Mouse (Mus musculus) left cerebral cortex, postnatal 4 days (tissue): ENCODE data around the gene H2-DMb1. TPM values are rescaled to one million over a fixed set of nuclear protein-coding genes. Genes with fewer than 3 reads are reported as not detected.

Experiments used
- DNase-seq: peaks from one replicate; pipeline ENCODE4 v3.0.0-alpha.2; 2022
- intact Hi-C: fragments of 180-260 bp; cut with DNase I; formaldehyde crosslinking; loops from one replicate; pipeline ENCODE4 v1.15.1; 2025
- total RNA-seq, 2 experiments: library from RNA; stranded (reverse); gene quantifications; 2 replicates each; pipeline ENCODE4 v1.2.3; 2021

The H2-DMb1 gene
- total RNA-seq, 2 experiments from 2014 or later: 0.46 to 0.97 TPM

GRCm38 (mm10) chr17:34187261-34187916 lies 34.5 kb downstream of the H2-DMb1 start, which contains the start of the genes Tap1 and Psmb9:
Tap1 (plus strand) TSS chr17:34187553.
Psmb9 (minus strand) TSS chr17:34187764.
- intact Hi-C loops: no loop called here
- peak; percentile 97 for DNase-seq

DNA sequence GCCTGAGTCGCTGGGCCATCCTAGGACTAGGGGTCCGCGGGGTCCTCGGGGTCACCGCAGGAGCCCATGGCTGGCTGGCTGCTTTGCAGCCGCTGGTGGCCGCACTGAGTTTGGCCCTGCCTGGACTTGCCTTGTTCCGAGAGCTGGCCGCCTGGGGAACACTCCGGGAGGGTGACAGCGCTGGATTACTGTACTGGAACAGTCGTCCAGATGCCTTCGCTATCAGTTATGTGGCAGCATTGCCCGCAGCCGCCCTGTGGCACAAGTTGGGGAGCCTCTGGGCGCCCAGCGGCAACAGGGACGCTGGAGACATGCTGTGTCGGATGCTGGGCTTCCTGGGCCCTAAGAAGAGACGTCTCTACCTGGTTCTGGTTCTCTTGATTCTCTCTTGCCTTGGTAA lies 35.1 kb downstream of the H2-DMb1 start:
- DNase-seq: peak; percentile 6
- intact Hi-C loops: no loop called here

- no peak for DNase-seq
- intact Hi-C loops: no loop called here
Observed at GRCm38 (mm10) chr17:34188986-34189385, 36.1 kb downstream of the H2-DMb1 start.

- no peak for DNase-seq
- intact Hi-C loops: no loop called here
Observed at GRCm38 (mm10) chr17:34192852-34193251, 40.0 kb downstream of the H2-DMb1 start.

DNA sequence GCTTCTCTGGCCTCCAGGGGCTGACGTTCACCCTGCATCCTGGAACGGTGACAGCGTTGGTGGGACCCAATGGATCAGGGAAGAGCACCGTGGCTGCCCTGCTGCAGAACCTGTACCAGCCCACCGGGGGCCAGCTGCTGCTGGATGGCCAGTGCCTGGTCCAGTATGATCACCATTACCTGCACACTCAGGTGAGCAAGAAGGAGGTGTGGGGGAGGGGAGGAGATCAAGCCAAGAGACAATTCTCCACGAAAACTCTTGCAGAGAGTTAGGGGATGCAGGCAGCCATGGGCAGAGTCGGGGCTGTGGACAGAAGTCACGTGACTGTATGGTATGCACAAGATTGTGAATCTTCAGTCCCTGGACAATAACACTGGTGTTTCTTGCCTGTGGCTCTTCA lies 40.6 kb downstream of the H2-DMb1 start:
- intact Hi-C loops: no loop called here
- DNase-seq: no peak

DNA sequence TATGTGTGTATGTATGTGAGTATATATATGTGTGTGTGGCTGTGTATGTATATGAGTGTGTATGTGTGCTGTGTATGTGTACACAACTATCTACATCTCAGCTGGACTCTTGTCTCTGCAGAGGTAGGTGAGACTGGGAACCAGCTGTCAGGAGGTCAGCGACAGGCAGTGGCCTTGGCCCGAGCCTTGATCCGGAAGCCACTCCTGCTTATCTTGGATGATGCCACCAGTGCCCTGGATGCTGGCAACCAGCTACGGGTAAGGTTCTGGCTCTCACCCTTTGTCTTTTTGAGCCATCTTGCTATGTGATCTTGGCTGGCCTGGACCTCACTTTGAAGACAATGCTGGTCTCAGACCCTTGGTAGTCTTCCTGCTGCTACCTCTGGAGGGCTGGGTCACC lies 41.9 kb downstream of the H2-DMb1 start:
- intact Hi-C loops: no loop called here

DNA sequence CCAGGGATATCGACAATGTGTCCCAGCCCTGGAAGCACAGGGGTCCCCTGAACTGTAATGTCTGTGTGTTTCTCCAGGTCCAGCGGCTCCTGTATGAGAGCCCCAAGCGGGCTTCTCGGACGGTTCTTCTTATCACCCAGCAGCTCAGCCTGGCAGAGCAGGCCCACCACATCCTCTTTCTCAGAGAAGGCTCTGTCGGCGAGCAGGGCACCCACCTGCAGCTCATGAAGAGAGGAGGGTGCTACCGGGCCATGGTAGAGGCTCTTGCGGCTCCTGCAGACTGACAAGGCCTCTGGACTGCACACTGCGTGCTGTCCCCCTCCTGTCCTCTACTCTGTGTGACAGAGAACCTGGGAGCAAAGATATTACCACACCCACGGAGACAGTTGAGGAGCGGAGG lies 43.6 kb downstream of the H2-DMb1 start:
- intact Hi-C loops: no loop called here
- no peak for DNase-seq

More for the DNA sequence above, 41.9 kb downstream of the H2-DMb1 start:
- no peak for DNase-seq

- DNase-seq: peak; percentile 89
- intact Hi-C loops: no loop called here
Observed at GRCm38 (mm10) chr17:34196941-34197894, 44.3 kb downstream of the H2-DMb1 start, which contains the start of gene Psmb8. Psmb8 (plus strand) TSS chr17:34197721.

GRCm38 (mm10) chr17:34197904-34198520 lies 45.1 kb downstream of the H2-DMb1 start:
- intact Hi-C loops: loop anchor here (2.0 kb wide), 1 partner anchor 27 kb away; no protein-coding TSS in a partner anchor
- no peak for DNase-seq

DNA sequence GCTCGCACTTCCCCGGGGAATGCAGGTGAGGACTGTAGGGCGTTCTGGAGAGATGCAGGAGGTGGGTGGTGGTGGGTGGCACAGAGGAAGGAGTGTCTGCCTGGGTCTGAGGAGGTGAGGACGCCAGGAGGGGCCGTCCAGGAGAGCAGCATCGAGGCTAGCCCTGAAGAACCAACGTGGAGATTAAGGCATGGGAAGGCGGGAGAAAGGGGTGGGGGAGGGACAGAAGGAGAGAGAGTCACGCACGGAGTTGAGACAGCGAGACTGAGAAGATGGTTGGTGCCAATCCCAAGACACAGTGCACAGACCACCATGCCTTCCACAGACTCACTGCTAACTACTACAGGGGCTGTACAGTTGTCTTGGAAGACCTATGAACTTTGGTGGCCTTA lies 45.6 kb downstream of the H2-DMb1 start:
- intact Hi-C loops: loop anchor here (2.0 kb wide), 1 partner anchor 28 kb away; no protein-coding TSS in a partner anchor

GRCm38 (mm10) chr17:34199050-34199619 lies 46.3 kb downstream of the H2-DMb1 start:
- no peak for DNase-seq
- intact Hi-C loops: loop anchor here (2.0 kb wide), 1 partner anchor 28 kb away; no protein-coding TSS in a partner anchor

More for the DNA sequence above, 45.6 kb downstream of the H2-DMb1 start:
- DNase-seq: no peak

DNA sequence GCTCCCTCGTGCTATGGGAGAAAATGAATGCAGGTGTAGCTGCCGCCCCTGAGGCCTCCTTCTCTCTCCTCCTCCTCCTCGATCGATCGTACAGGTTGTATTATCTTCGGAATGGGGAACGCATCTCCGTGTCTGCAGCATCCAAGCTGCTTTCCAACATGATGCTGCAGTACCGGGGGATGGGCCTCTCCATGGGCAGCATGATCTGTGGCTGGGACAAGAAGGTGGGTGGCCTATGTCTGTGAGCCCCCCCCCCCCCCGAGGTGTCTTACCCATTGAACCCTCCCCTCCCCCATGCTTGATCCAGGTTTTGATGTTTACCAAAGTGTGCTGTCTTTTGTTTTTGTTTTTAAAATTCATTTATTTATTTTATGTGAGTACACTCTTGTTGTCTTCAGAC lies 47.2 kb downstream of the H2-DMb1 start:
- no peak for DNase-seq
- intact Hi-C loops: no loop called here

- intact Hi-C loops: no loop called here
- no peak for DNase-seq
Observed at GRCm38 (mm10) chr17:34200772-34201505, 48.1 kb downstream of the H2-DMb1 start.

DNA sequence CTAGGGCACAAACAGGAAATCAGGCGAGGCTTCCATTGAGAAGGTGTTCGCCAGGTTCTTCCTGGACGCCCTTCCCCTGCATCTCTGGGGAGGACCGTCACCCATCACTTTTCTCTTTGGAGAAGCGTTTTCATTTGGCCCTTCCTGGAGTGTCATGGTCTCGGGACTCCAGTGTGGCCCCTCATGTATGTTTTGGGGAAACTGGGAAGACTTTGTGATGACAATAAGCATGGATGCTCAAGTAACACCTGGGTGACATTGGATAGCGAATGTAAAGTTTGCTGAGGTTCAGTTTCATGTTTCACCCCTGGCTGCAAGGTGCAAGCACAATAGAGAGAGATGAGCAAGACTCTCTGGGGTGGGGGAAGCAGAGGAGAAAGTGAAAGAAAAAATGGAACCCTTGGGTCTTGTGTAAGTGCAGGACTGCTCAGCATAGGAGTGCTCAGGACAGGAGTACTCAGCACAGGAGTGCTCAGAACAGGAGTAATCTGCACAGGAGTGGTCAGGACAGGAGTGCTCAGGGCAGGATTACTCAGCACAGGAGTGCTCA lies 48.7 kb downstream of the H2-DMb1 start:
- intact Hi-C loops: no loop called here
- DNase-seq: no peak

- DNase-seq: no peak
- intact Hi-C loops: no loop called here
Observed at GRCm38 (mm10) chr17:34202760-34203442, 50.0 kb downstream of the H2-DMb1 start.

DNA sequence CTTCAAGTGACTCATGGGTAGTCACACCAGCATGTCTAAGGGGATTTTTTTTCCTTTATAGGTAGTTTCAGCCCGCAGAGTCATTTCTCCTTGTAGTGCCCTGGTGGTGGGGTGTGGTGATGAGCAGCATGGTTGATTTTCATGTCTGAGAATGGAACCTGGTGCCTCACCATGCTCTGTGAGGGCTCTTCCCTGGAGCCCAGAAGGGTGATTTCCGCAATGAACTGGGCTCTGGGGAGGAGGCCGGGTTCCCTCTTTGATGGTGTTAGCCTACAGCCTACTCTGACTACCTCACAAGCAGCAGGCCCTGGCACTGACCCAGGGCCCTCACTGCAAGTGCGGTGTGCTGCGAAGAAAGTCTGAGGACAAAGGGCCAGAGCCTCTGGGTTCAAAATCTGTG lies 50.6 kb downstream of the H2-DMb1 start, which contains the start of gene Tap2:
TSS of gene Tap2 (plus strand) at position 84 of the 400 bp plus-strand sequence.
- no peak for DNase-seq
- intact Hi-C loops: no loop called here

GRCm38 (mm10) chr17:34204303-34205010 lies 51.6 kb downstream of the H2-DMb1 start:
- intact Hi-C loops: no loop called here
- DNase-seq: peak; percentile 83

- intact Hi-C loops: no loop called here
- DNase-seq: no peak
Observed at GRCm38 (mm10) chr17:34205021-34205745, 52.3 kb downstream of the H2-DMb1 start.
